20 mouse cellular contexts compared by ENCODE assay signal in the genomic region with DNA sequence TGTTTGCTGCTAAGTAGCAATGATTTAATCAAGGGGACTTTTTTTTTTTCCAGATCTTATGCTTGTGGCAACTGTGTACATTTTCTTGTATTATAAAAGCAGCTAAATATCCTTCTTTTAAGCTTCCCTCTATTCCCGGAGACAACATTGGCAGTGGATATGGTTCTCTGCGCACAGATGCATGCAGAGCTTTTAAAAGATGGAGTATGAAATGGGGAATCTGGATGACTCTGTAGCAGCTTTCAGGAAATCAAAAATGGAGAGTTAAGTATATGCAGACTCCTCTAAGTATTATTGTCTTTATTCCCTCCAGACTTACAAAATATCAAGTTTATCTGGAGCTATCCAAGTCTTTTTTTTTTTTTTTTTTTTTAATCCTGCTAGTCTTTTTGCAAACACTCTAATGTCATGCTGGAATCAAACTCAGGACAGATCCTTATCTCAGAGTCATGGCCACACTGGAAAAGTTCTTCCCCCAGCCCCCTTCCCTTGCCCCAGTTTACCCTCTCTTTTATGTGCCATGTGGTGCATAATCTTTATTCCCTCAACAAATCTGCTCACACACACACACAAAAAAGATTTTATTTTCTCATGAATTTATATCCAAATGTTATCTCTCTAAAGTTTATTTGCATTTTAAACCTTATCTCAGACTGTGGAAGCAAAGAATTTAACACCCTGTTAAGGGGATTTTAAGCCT.
DNase-seq lines count a peak whose midpoint lies in the region; ATAC-seq and TF ChIP-seq lines count a peak whose summit lies in the region.
"Had no signal": no experiment of that assay in that cellular context is flagged by ENCODE, and none has a peak within 500 bp of the region (broad histone marks: within the 10 kb centered on the region; RNA-seq: fewer than 3 reads in every experiment).

No protein-coding gene starts in this region.

- no peak overlapping the region for H3K27ac ChIP-seq in forebrain, embryonic 15.5 days (replicated peaks)
- H3K27ac ChIP-seq in forebrain, embryonic 12.5 days, result no peak overlapping the region
- no peak overlapping the region for H3K27ac ChIP-seq in forebrain, postnatal 0 days (ENCODE audit: low read depth, low read length)
- no peak overlapping the region for H3K27ac ChIP-seq in forebrain, embryonic 14.5 days (ENCODE audit: low read depth, low read length)
- H3K27ac ChIP-seq: embryonic facial prominence, embryonic 13.5 days; embryonic facial prominence, embryonic 15.5 days had no signal

- H3K9ac ChIP-seq in forebrain, embryonic 15.5 days (replicated peaks), result no peak overlapping the region
- H3K9ac ChIP-seq in forebrain, embryonic 12.5 days, result no peak overlapping the region
- no peak overlapping the region for H3K9ac ChIP-seq in forebrain, postnatal 0 days
- H3K9ac ChIP-seq in forebrain, embryonic 14.5 days (ENCODE audit: low read length), result no peak overlapping the region
- H3K9ac ChIP-seq: embryonic facial prominence, embryonic 13.5 days; embryonic facial prominence, embryonic 15.5 days had no signal

- peak; percentile 70 for DNase-seq in forebrain, postnatal 0 days
- no peak for DNase-seq in forebrain, embryonic 14.5 days (ENCODE audit: low spot score)
- peak; percentile 16 for DNase-seq in brain, adult 2 months (ENCODE audit: low read depth, low spot score)
- DNase-seq in brain, embryonic 18.5 days (ENCODE audit: low read depth, low spot score), result peak; percentile 39
- DNase-seq: adrenal gland, adult 2 months; adrenal gland, postnatal 10 days; adrenal gland, postnatal 25 days; cerebellum, adult 11 months; cerebellum, adult 18-20 months; cerebellum, adult 8-10 months; cerebellum, adult 9-11 months; cerebellum, postnatal 14 days; cerebellum, postnatal 36 days; embryo, embryonic 11 days had no signal

- no peak overlapping the region for H3K4me2 ChIP-seq in forebrain, embryonic 15.5 days (replicated peaks)
- H3K4me2 ChIP-seq in forebrain, embryonic 12.5 days, result no peak overlapping the region
- H3K4me2 ChIP-seq in forebrain, postnatal 0 days (ENCODE audit: low read depth), result no peak overlapping the region
- H3K4me2 ChIP-seq in forebrain, embryonic 14.5 days (ENCODE audit: low read length), result no peak overlapping the region
- H3K4me2 ChIP-seq: embryonic facial prominence, embryonic 13.5 days; embryonic facial prominence, embryonic 15.5 days had no signal

- no peaks in the 10 kb centered on the region for H3K4me1 ChIP-seq in forebrain, embryonic 15.5 days
- no peaks in the 10 kb centered on the region for H3K4me1 ChIP-seq in forebrain, embryonic 12.5 days
- H3K4me1 ChIP-seq in forebrain, postnatal 0 days (ENCODE audit: insufficient read depth), result no peaks in the 10 kb centered on the region; the same call in 1 of the 2 replicates
- H3K4me1 ChIP-seq in forebrain, embryonic 14.5 days (ENCODE audit: control insufficient read depth, insufficient read depth, low read length), result no peaks in the 10 kb centered on the region
- H3K4me1 ChIP-seq: embryonic facial prominence, embryonic 13.5 days; embryonic facial prominence, embryonic 15.5 days had no signal

- H3K9me3 ChIP-seq in forebrain, embryonic 15.5 days, result no peaks in the 10 kb centered on the region
- H3K9me3 ChIP-seq in forebrain, embryonic 12.5 days, result no peaks in the 10 kb centered on the region
- H3K9me3 ChIP-seq in forebrain, postnatal 0 days (ENCODE audit: low read length), result no peaks in the 10 kb centered on the region
- H3K9me3 ChIP-seq in forebrain, embryonic 14.5 days (replicated peaks; ENCODE audit: control insufficient read depth, low read length), result no peaks in the 10 kb centered on the region
- H3K9me3 ChIP-seq: embryonic facial prominence, embryonic 13.5 days; embryonic facial prominence, embryonic 15.5 days had no signal

- H3K4me3 ChIP-seq in forebrain, embryonic 15.5 days, result no peak overlapping the region
- H3K4me3 ChIP-seq in forebrain, embryonic 12.5 days (replicated peaks), result no peak overlapping the region
- no peak overlapping the region for H3K4me3 ChIP-seq in forebrain, postnatal 0 days (ENCODE audit: low read depth, low read length)
- no peak overlapping the region for H3K4me3 ChIP-seq in forebrain, embryonic 14.5 days (ENCODE audit: low read depth, low read length)
- H3K4me3 ChIP-seq: embryonic facial prominence, embryonic 13.5 days; embryonic facial prominence, embryonic 15.5 days; erythroblast, embryonic 14.5 days had no signal

- TF ChIP-seq CTCF in forebrain, postnatal 0 days (IDR thresholded peaks at IDR 0.05; ENCODE audit: low read depth), result no peak

- WGBS in forebrain, embryonic 15.5 days, result 85% methylated on average over 2 of the region's 2 CpGs
- 94% methylated on average over 2 of the region's 2 CpGs for WGBS in forebrain, embryonic 12.5 days
- whole genome bisulfite sequencing in forebrain, postnatal 0 days, result 58% methylated on average over 2 of the region's 2 CpGs
- WGBS in forebrain, embryonic 14.5 days, result 89% methylated on average over 2 of the region's 2 CpGs

- no peaks in the 10 kb centered on the region for H3K36me3 ChIP-seq in forebrain, embryonic 15.5 days
- no peaks in the 10 kb centered on the region for H3K36me3 ChIP-seq in forebrain, embryonic 12.5 days (replicated peaks)
- no peaks in the 10 kb centered on the region for H3K36me3 ChIP-seq in forebrain, postnatal 0 days (ENCODE audit: insufficient read depth)
- H3K36me3 ChIP-seq in forebrain, embryonic 14.5 days (ENCODE audit: control insufficient read depth, insufficient read depth, low read length), result no peaks in the 10 kb centered on the region
- H3K36me3 ChIP-seq: embryonic facial prominence, embryonic 13.5 days; embryonic facial prominence, embryonic 15.5 days had no signal

- H3K27me3 ChIP-seq in forebrain, embryonic 15.5 days, result no peaks in the 10 kb centered on the region
- no peaks in the 10 kb centered on the region for H3K27me3 ChIP-seq in forebrain, embryonic 12.5 days
- H3K27me3 ChIP-seq in forebrain, postnatal 0 days (ENCODE audit: insufficient read depth, low read length), result no peaks in the 10 kb centered on the region
- no peaks in the 10 kb centered on the region for H3K27me3 ChIP-seq in forebrain, embryonic 14.5 days (replicated peaks; ENCODE audit: control insufficient read depth, insufficient read depth, low read length)
- H3K27me3 ChIP-seq: embryonic facial prominence, embryonic 13.5 days; embryonic facial prominence, embryonic 15.5 days had no signal

- peak; percentile 87 for ATAC-seq in forebrain, embryonic 15.5 days (replicated peaks)
- ATAC-seq in forebrain, embryonic 12.5 days (ENCODE audit: low FRiP score), result no peak
- ATAC-seq in forebrain, postnatal 0 days, result peak; percentile 94
- no peak for ATAC-seq in forebrain, embryonic 14.5 days
- no peak for ATAC-seq in megakaryocyte, adult 5-6 weeks (ENCODE audit: poor library complexity, severe bottlenecking)

Comparison
In these comparisons a context has a peak if more than half of its experiments do, and no peak if none do; other contexts are left out.
1. ATAC-seq: peak in forebrain, embryonic 15.5 days (single experiment) and forebrain, postnatal 0 days (single experiment); none in forebrain, embryonic 12.5 days (single experiment), forebrain, embryonic 14.5 days (single experiment) and megakaryocyte, adult 5-6 weeks (single experiment).